Mouse (Mus musculus) layer of hippocampus, adult 11-12 months (tissue): ENCODE measurements around the gene Gm27027.

Source experiments
- DNase-seq: peaks from one replicate; pipeline ENCODE4 v3.0.0; 2022; ENCODE audit warnings: low spot score

Gm27027 gene

GRCm38 (mm10) chr2:93996254-93996653, at the start of gene Gm27027:
TSS of gene Gm27027 (minus strand) at chr2:93996354.
- no peak for DNase-seq

- no peak for DNase-seq
Measured at GRCm38 (mm10) chr2:94045411-94046090, 49.4 kb upstream of the Gm27027 start.

- DNase-seq: no peak
Measured at GRCm38 (mm10) chr2:94044174-94044573, 48.0 kb upstream of the Gm27027 start.

GRCm38 (mm10) chr2:94043662-94044061, 47.5 kb upstream of the Gm27027 start:
- peak; percentile 39 for DNase-seq

- no peak for DNase-seq
Measured at GRCm38 (mm10) chr2:94042461-94042860, 46.3 kb upstream of the Gm27027 start.

GRCm38 (mm10) chr2:94040391-94041125, 44.4 kb upstream of the Gm27027 start:
- no peak for DNase-seq

- DNase-seq: peak; percentile 91
Measured at GRCm38 (mm10) chr2:94035428-94036331, 39.5 kb upstream of the Gm27027 start.

GRCm38 (mm10) chr2:94030602-94031001, 34.4 kb upstream of the Gm27027 start:
- DNase-seq: no peak

- no peak for DNase-seq
Measured at GRCm38 (mm10) chr2:94024637-94025036, 28.5 kb upstream of the Gm27027 start.

GRCm38 (mm10) chr2:94010335-94011291, 14.5 kb upstream of the Gm27027 start, which contains the start of gene Alkbh3:
TSS of gene Alkbh3 (minus strand) at chr2:94010807.
- DNase-seq: peak; percentile 92

- peak; percentile 94 for DNase-seq
Measured at GRCm38 (mm10) chr2:94002331-94002730, 6.2 kb upstream of the Gm27027 start.

GRCm38 (mm10) chr2:94001918-94002317, 5.8 kb upstream of the Gm27027 start:
- no peak for DNase-seq

GRCm38 (mm10) chr2:94001411-94001810, 5.3 kb upstream of the Gm27027 start:
- no peak for DNase-seq

GRCm38 (mm10) chr2:93992810-93993209, 3.3 kb downstream of the Gm27027 start:
- no peak for DNase-seq

GRCm38 (mm10) chr2:93992259-93992658, 3.9 kb downstream of the Gm27027 start:
- peak; percentile 49 for DNase-seq

- DNase-seq: no peak
Measured at GRCm38 (mm10) chr2:93991336-93991735, 4.8 kb downstream of the Gm27027 start.

GRCm38 (mm10) chr2:93988440-93988839, 7.7 kb downstream of the Gm27027 start:
- no peak for DNase-seq

- DNase-seq: no peak
Measured at GRCm38 (mm10) chr2:93982457-93983235, 13.5 kb downstream of the Gm27027 start.

- DNase-seq: no peak
Measured at GRCm38 (mm10) chr2:93979249-93980120, 16.7 kb downstream of the Gm27027 start.
